In genomic region chr6:109874625-109875040, GRCm38 (mm10) we compare ENCODE assay signal across 13 mouse cellular contexts.
DNase-seq lines count a peak whose midpoint lies in the region; ATAC-seq and TF ChIP-seq lines count a peak whose summit lies in the region.
"Had no signal": no experiment of that assay in that cellular context is flagged by ENCODE, and none has a peak within 500 bp of the region (broad histone marks: within the 10 kb centered on the region; RNA-seq: fewer than 3 reads in every experiment).

No protein-coding gene starts in this region.

- peak; percentile 12 to 25 for DNase-seq in left cerebral cortex, adult 18-20 months (ENCODE audit: low spot score in 2 of 2)
- no peak for DNase-seq in left cerebral cortex, postnatal 10 days (ENCODE audit: extremely low spot score in 1 of 2, low spot score in 2 of 2)
- DNase-seq in heart, postnatal 4 days, result peak; percentile 5
- DNase-seq in layer of hippocampus, adult 9-11 months, result no peak
- no peak for DNase-seq in midbrain, embryonic 10.5 days (ENCODE audit: low spot score)
- DNase-seq: lung, embryonic 14.5 days; thymus, adult 2 months had no signal

- 0 out of 2 replicates have a peak, but pooled peaks have one; percentile 23 for TF ChIP-seq POLR2A in embryonic fibroblast, embryonic 13.5 days (IDR thresholded peaks at IDR 0.05; ENCODE audit: low read depth, low read length)

- H3K9ac ChIP-seq in neural tube, embryonic 12.5 days, result no peak overlapping the region
- H3K9ac ChIP-seq: forebrain, embryonic 12.5 days; lung, embryonic 14.5 days had no signal

- H3K4me2 ChIP-seq in neural tube, embryonic 12.5 days (replicated peaks), result no peak overlapping the region
- H3K4me2 ChIP-seq: forebrain, embryonic 12.5 days; lung, embryonic 14.5 days had no signal

- no peaks in the 10 kb centered on the region for H3K4me1 ChIP-seq in embryonic fibroblast, embryonic 13.5 days (ENCODE audit: control insufficient read depth, insufficient read depth, low read length)
- no peaks in the 10 kb centered on the region; the same call in 1 of the 2 replicates for H3K4me1 ChIP-seq in neural tube, embryonic 12.5 days
- H3K4me1 ChIP-seq in midbrain, embryonic 10.5 days, result no peaks in the 10 kb centered on the region
- H3K4me1 ChIP-seq: forebrain, embryonic 12.5 days had no signal

- no peaks in the 10 kb centered on the region for H3K27me3 ChIP-seq in neural tube, embryonic 12.5 days (replicated peaks)
- no peaks in the 10 kb centered on the region for H3K27me3 ChIP-seq in midbrain, embryonic 10.5 days (ENCODE audit: low read depth, poor library complexity, severe bottlenecking)
- H3K27me3 ChIP-seq: forebrain, embryonic 12.5 days had no signal

- peak; percentile 74 for ATAC-seq in neural tube, embryonic 12.5 days (ENCODE audit: low FRiP score, low read depth)
- ATAC-seq: intestine, postnatal 0 days; midbrain, embryonic 16.5 days had no signal

- intact Hi-C loops in left cerebral cortex, postnatal 10 days (cut with DNase I), result no loop called here

- no peaks in the 10 kb centered on the region for H3K9me3 ChIP-seq in neural tube, embryonic 12.5 days
- H3K9me3 ChIP-seq in midbrain, embryonic 10.5 days (replicated peaks), result no peaks in the 10 kb centered on the region
- H3K9me3 ChIP-seq: forebrain, embryonic 12.5 days had no signal

- 33% methylated on average over 6 of the region's 6 CpGs for WGBS in neural tube, embryonic 12.5 days
- 83% methylated on average over 6 of the region's 6 CpGs for WGBS in midbrain, embryonic 10.5 days

- H3K4me3 ChIP-seq in embryonic fibroblast, embryonic 13.5 days (ENCODE audit: insufficient read depth, low read length), result no peak overlapping the region
- H3K4me3 ChIP-seq in neural tube, embryonic 12.5 days, result no peak overlapping the region
- H3K4me3 ChIP-seq in midbrain, embryonic 10.5 days, result no peak overlapping the region
- H3K4me3 ChIP-seq: forebrain, embryonic 12.5 days had no signal

- H3K36me3 ChIP-seq in neural tube, embryonic 12.5 days, result no peaks in the 10 kb centered on the region
- no peaks in the 10 kb centered on the region for H3K36me3 ChIP-seq in midbrain, embryonic 10.5 days
- H3K36me3 ChIP-seq: forebrain, embryonic 12.5 days; G1E had no signal

- TF ChIP-seq CTCF in embryonic fibroblast, embryonic 13.5 days (IDR thresholded peaks at IDR 0.05; ENCODE audit: borderline replicate concordance, insufficient read depth, low read length), result no peak

- peak overlapping the region; percentile 8; the same call in 1 of the 2 replicates for H3K27ac ChIP-seq in embryonic fibroblast, embryonic 13.5 days (ENCODE audit: insufficient read depth, low read length)
- H3K27ac ChIP-seq in neural tube, embryonic 12.5 days, result no peak overlapping the region
- no peak overlapping the region for H3K27ac ChIP-seq in midbrain, embryonic 10.5 days (replicated peaks)
- H3K27ac ChIP-seq: forebrain, embryonic 12.5 days had no signal

Comparison
In these comparisons a context has a peak if more than half of its experiments do, and no peak if none do; other contexts are left out.
1. DNase-seq: peak in left cerebral cortex, adult 18-20 months (2 of 2) and heart, postnatal 4 days (single experiment); none in left cerebral cortex, postnatal 10 days (0 of 2), layer of hippocampus, adult 9-11 months (single experiment) and midbrain, embryonic 10.5 days (single experiment).